In the genomic region with DNA sequence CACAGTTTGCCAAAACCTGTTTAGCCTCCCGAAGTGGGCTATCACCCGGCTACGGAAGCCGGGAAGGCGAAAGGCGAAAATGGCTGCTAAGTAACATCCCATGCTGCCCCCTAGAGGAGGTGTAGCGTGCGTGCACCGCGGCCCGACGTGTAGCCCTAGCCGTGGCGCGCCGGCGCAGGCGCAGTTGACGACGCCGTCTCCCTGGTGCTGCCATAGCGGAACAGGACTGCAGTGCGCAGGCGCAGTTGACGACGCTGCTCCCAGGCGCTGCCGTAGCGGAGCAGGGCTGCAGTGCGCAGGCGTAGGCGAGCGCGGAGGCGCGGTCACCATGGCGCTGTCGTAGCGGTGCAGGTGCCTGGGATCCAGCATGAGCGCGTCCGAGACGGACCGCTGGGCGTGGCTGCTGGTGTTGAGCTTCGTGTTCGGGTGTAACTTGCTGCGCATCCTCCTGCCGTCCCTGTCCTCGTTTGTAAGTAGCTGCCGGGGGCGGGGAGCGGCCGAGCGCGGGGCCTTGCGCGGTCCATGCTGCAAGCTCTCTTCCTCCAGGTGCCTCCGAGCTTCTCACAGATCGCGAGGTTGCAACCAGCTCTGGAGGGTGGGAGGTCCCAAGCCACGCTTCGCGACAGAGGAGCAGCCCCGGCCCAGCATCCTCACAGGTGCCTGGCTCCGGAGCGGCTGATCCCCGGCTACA, we compare ENCODE assay signal across 8 mouse cellular contexts. TPM values are rescaled to one million over a fixed set of nuclear protein-coding genes. Genes with fewer than 3 reads are reported as not detected.
DNase-seq lines count a peak whose midpoint lies in the region; ATAC-seq and TF ChIP-seq lines count a peak whose summit lies in the region.

Gene Wrb (plus strand): TSS at position 298 of the 691 bp plus-strand sequence.

- in situ Hi-C loops in CH12.LX (cut with MboI; ENCODE audit: low pct_ligation_motif_present, low pct_unique_long_range_greater_than_20kb, low sequenced_read_pairs) = no loop called here

- H3K9ac ChIP-seq in CH12.LX (ENCODE audit: insufficient read depth, low read depth) = peak within 1 kb of the TSS; percentile 50
- H3K9ac ChIP-seq in forebrain, embryonic 11.5 days (ENCODE audit: low read length) = peak within 1 kb of the TSS; percentile 77
- H3K9ac ChIP-seq in heart, embryonic 16.5 days (ENCODE audit: low read length) = peak within 1 kb of the TSS; percentile 81
- H3K9ac ChIP-seq in liver, embryonic 15.5 days = peak within 1 kb of the TSS; percentile 55
- peak within 1 kb of the TSS; percentile 81 for H3K9ac ChIP-seq in neural tube, embryonic 12.5 days

- H3K4me2 ChIP-seq in CH12.LX (ENCODE audit: insufficient read depth, low read depth, poor library complexity, severe bottlenecking) = peak within 1 kb of the TSS; percentile 79
- peak within 1 kb of the TSS; percentile 74 for H3K4me2 ChIP-seq in forebrain, embryonic 11.5 days (ENCODE audit: low read depth, low read length, severe bottlenecking)
- H3K4me2 ChIP-seq in heart, embryonic 16.5 days (ENCODE audit: low read depth, low read length) = peak within 1 kb of the TSS; percentile 87
- H3K4me2 ChIP-seq in liver, embryonic 15.5 days = peak within 1 kb of the TSS; percentile 96
- H3K4me2 ChIP-seq in neural tube, embryonic 12.5 days (replicated peaks) = peak within 1 kb of the TSS; percentile 78

- peak within 1 kb of the TSS; percentile 40 for H3K27ac ChIP-seq in CH12.LX (ENCODE audit: insufficient read depth, low read depth)
- peak within 1 kb of the TSS; percentile 37; the same call in 1 of the 2 replicates for H3K27ac ChIP-seq in forebrain, embryonic 11.5 days (ENCODE audit: low read depth, low read length)
- peak within 1 kb of the TSS; percentile 36 for H3K27ac ChIP-seq in heart, embryonic 16.5 days (ENCODE audit: low read length)
- H3K27ac ChIP-seq in liver, embryonic 15.5 days (replicated peaks) = 0 out of 2 replicates have a peak within 1 kb of the TSS, but pooled peaks have one; percentile 24
- 0 out of 2 replicates have a peak within 1 kb of the TSS, but pooled peaks have one; percentile 50 for H3K27ac ChIP-seq in neural tube, embryonic 12.5 days

- TF ChIP-seq POLR2A in CH12.LX (IDR thresholded peaks at IDR 0.05; ENCODE audit: low read depth, low read length) = peak; percentile 90

- H3K79me2 ChIP-seq in CH12.LX (replicated peaks; ENCODE audit: control insufficient read depth, extremely low read depth, insufficient read depth, poor library complexity, severe bottlenecking) = peaks cover 13% of the 10 kb centered on the region

- dilution Hi-C loops in CH12.LX (cut with MboI; ENCODE audit: extremely low pct_ligation_motif_present, extremely low pct_unique_long_range_greater_than_20kb, low sequenced_read_pairs) = no loop called here

- peak; percentile 100 for DNase-seq in CH12.LX (ENCODE audit: extremely low read depth)
- peak; percentile 99 for DNase-seq in c-Kit-positive CD71-positive TER-119-negative erythroid progenitor cells, embryonic 14.5 days (ENCODE audit: low read depth)
- peak; percentile 100 for DNase-seq in forebrain, embryonic 11.5 days (ENCODE audit: low spot score)
- DNase-seq in kidney, postnatal 36 days = peak; percentile 100
- peak; percentile 98 for DNase-seq in telencephalon, adult 2 months (ENCODE audit: low read depth, low spot score)

- peak; percentile 97 for ATAC-seq in forebrain, embryonic 11.5 days (replicated peaks; ENCODE audit: low FRiP score)
- ATAC-seq in heart, embryonic 16.5 days (replicated peaks; ENCODE audit: extremely low read depth, insufficient read depth, low FRiP score) = peak; percentile 94
- peak; percentile 97 for ATAC-seq in liver, embryonic 15.5 days (ENCODE audit: insufficient read depth)
- ATAC-seq in neural tube, embryonic 12.5 days (ENCODE audit: low FRiP score, low read depth) = peak; percentile 98

- peaks cover 13 to 30% of the 10 kb centered on the region in 2 experiments for H3K4me1 ChIP-seq in CH12.LX (ENCODE audit: control insufficient read depth in 1 of 2, insufficient read depth in 2 of 2)
- H3K4me1 ChIP-seq in forebrain, embryonic 11.5 days (replicated peaks; ENCODE audit: control insufficient read depth, insufficient read depth, low read length) = no peaks in the 10 kb centered on the region; the same call in 1 of the 2 replicates
- peaks cover 23% of the 10 kb centered on the region for H3K4me1 ChIP-seq in heart, embryonic 16.5 days (ENCODE audit: control insufficient read depth, insufficient read depth, low read length)
- H3K4me1 ChIP-seq in liver, embryonic 15.5 days (replicated peaks) = peaks cover 15% of the 10 kb centered on the region
- peaks cover 11% of the 10 kb centered on the region for H3K4me1 ChIP-seq in neural tube, embryonic 12.5 days

- no peak for TF ChIP-seq EP300 in CH12.LX (IDR thresholded peaks at IDR 0.05; ENCODE audit: low read length)

- TF ChIP-seq CTCF in CH12.LX (conservative IDR thresholded peaks at IDR 0.05 in 1 of 2, IDR thresholded peaks at IDR 0.05 in 1 of 2; ENCODE audit: low read depth in 2 of 2, low read length in 2 of 2) = peak; percentile 75 to 98

- H3K36me3 ChIP-seq in CH12.LX (replicated peaks in 1 of 2; ENCODE audit: control insufficient read depth in 1 of 2, insufficient read depth in 1 of 2, low read length in 1 of 2) = peaks cover 0 to 31% of the 10 kb centered on the region in 2 experiments
- no peaks in the 10 kb centered on the region for H3K36me3 ChIP-seq in forebrain, embryonic 11.5 days (ENCODE audit: control insufficient read depth, insufficient read depth, low read length)
- H3K36me3 ChIP-seq in heart, embryonic 16.5 days (ENCODE audit: control insufficient read depth, insufficient read depth) = no peaks in the 10 kb centered on the region
- no peaks in the 10 kb centered on the region for H3K36me3 ChIP-seq in liver, embryonic 15.5 days (replicated peaks)
- no peaks in the 10 kb centered on the region for H3K36me3 ChIP-seq in neural tube, embryonic 12.5 days

- peak within 1 kb of the TSS; percentile 64 to 88 (median 84) for H3K4me3 ChIP-seq in CH12.LX (replicated peaks in 1 of 3; ENCODE audit: low read depth in 2 of 3, low read length in 2 of 3, poor library complexity in 1 of 3)
- peak within 1 kb of the TSS; percentile 85 for H3K4me3 ChIP-seq in forebrain, embryonic 11.5 days (ENCODE audit: low read depth, low read length)
- H3K4me3 ChIP-seq in heart, embryonic 16.5 days (ENCODE audit: low read length) = peak within 1 kb of the TSS; percentile 78
- H3K4me3 ChIP-seq in liver, embryonic 15.5 days (replicated peaks) = peak within 1 kb of the TSS; percentile 63
- peak within 1 kb of the TSS; percentile 84 for H3K4me3 ChIP-seq in neural tube, embryonic 12.5 days

- under 1% methylated on average over 68 of the region's 68 CpGs for WGBS in forebrain, embryonic 11.5 days
- WGBS in heart, embryonic 16.5 days = under 1% methylated on average over 68 of the region's 68 CpGs
- WGBS in liver, embryonic 15.5 days (ENCODE audit: insufficient replicate concordance) = under 1% methylated on average over 68 of the region's 68 CpGs
- under 1% methylated on average over 68 of the region's 68 CpGs for WGBS in neural tube, embryonic 12.5 days

- peak; percentile 68 for TF ChIP-seq RAD21 in CH12.LX (IDR thresholded peaks at IDR 0.05; ENCODE audit: low read depth, low read length)

- H3K9me3 ChIP-seq in CH12.LX (replicated peaks; ENCODE audit: low read length) = peaks cover 9% of the 10 kb centered on the region
- no peaks in the 10 kb centered on the region; the same call in 1 of the 2 replicates for H3K9me3 ChIP-seq in forebrain, embryonic 11.5 days (ENCODE audit: control insufficient read depth, low read length)
- no peaks in the 10 kb centered on the region for H3K9me3 ChIP-seq in heart, embryonic 16.5 days (replicated peaks; ENCODE audit: control insufficient read depth, low read length)
- H3K9me3 ChIP-seq in liver, embryonic 15.5 days (replicated peaks) = no peaks in the 10 kb centered on the region
- H3K9me3 ChIP-seq in neural tube, embryonic 12.5 days = no peaks in the 10 kb centered on the region

- H3K27me3 ChIP-seq in CH12.LX (replicated peaks) = peaks cover 1% of the 10 kb centered on the region
- H3K27me3 ChIP-seq in forebrain, embryonic 11.5 days (ENCODE audit: control insufficient read depth, insufficient read depth, low read length) = no peaks in the 10 kb centered on the region
- no peaks in the 10 kb centered on the region for H3K27me3 ChIP-seq in heart, embryonic 16.5 days (ENCODE audit: control insufficient read depth, insufficient read depth, low read length)
- no peaks in the 10 kb centered on the region for H3K27me3 ChIP-seq in liver, embryonic 15.5 days
- no peaks in the 10 kb centered on the region for H3K27me3 ChIP-seq in neural tube, embryonic 12.5 days (replicated peaks)

TF ChIP-seq in CH12.LX, 34 proteins besides CTCF, POLR2A, EP300 and RAD21 (continues in another document):
- TF ChIP-seq CHD2 (IDR thresholded peaks at IDR 0.05; ENCODE audit: low read length) (peak; percentile 80), POLR2AphosphoS2 (IDR thresholded peaks at IDR 0.05; ENCODE audit: low read depth, low read length) (peak; percentile 82; the same call in 1 of the 2 replicates), MXI1 (IDR thresholded peaks at IDR 0.05; ENCODE audit: low read depth, low read length) (peak; percentile 97), ZKSCAN1 (IDR thresholded peaks at IDR 0.05; ENCODE audit: borderline replicate concordance, low read depth, low read length) (no peak), ZC3H11A (IDR thresholded peaks at IDR 0.05; ENCODE audit: low read depth, low read length) (no peak), MAFK (IDR thresholded peaks at IDR 0.05; ENCODE audit: insufficient replicate concordance, low read length) (peak; percentile 17; the same call in 1 of the 2 replicates), USF1 (IDR thresholded peaks at IDR 0.05; ENCODE audit: low read depth, low read length) (no peak; the same call in 1 of the 2 replicates), JUND (conservative IDR thresholded peaks at IDR 0.05; ENCODE audit: low read depth, low read length) (no peak), PAX5 (IDR thresholded peaks at IDR 0.05; ENCODE audit: low read length) (no peak), ZMIZ1 (IDR thresholded peaks at IDR 0.05; ENCODE audit: low read depth, low read length) (peak; percentile 79), E2F4 (IDR thresholded peaks at IDR 0.05; ENCODE audit: insufficient replicate concordance, low read depth, low read length) (no peak), TCF12 (IDR thresholded peaks at IDR 0.05; ENCODE audit: low read depth, low read length) (peak; percentile 83), USF2 (conservative IDR thresholded peaks at IDR 0.05; ENCODE audit: low read depth, low read length) (no peak), NELFE (IDR thresholded peaks at IDR 0.05; ENCODE audit: low read depth, low read length) (peak; percentile 95)

RNA-seq across cellular contexts. Expression of gene Wrb, which starts in this region (rescaled TPM):
- total RNA-seq in CH12.LX (2012; rRNA removed) = 34.5 and 40.3 TPM in 2 replicates
- 58.8 and 59.7 TPM in 2 replicates for total RNA-seq in CH12.LX (2014; rRNA removed)
- polyA plus RNA-seq in CH12.LX (2012; ENCODE audit: insufficient read length, low read depth) = 45.2 and 51.3 TPM in 2 replicates
- polyA plus RNA-seq in forebrain, embryonic 11.5 days (2014; fragmentation: Nextera tagmentation; extraction: Ambion mirVana) = 122 and 123 TPM in 2 replicates
- 52.4 and 53.3 TPM in 2 replicates for polyA plus RNA-seq in heart, embryonic 16.5 days (2015; fragmentation: Nextera tagmentation; extraction: Ambion mirVana)
- polyA plus RNA-seq in liver, embryonic 15.5 days (2015; fragmentation: Nextera tagmentation; extraction: Ambion mirVana) = 10.2 and 10.5 TPM in 2 replicates
- polyA plus RNA-seq in neural tube, embryonic 12.5 days (2016; fragmentation: Nextera tagmentation; extraction: Ambion mirVana) = 120 and 123 TPM in 2 replicates

Comparison
In these comparisons a context has a peak if more than half of its experiments do, and no peak if none do; other contexts are left out.
1. Peak in every context shown above with its lines: DNase-seq, ATAC-seq, H3K4me3 ChIP-seq and H3K27ac ChIP-seq.